Mouse (Mus musculus) lung, embryonic 15.5 days (tissue): ENCODE data around the gene Uaca. TPM values are rescaled to one million over a fixed set of nuclear protein-coding genes. Genes with fewer than 3 reads are reported as not detected.

ENCODE experiments used
- ATAC-seq: fragments of 200-750 bp; cut with Nextera tagmentation; 2 replicates; pipeline ENCODE4 v1.8.0; 2017; ENCODE audit warnings: moderate number of reproducible peaks, borderline replicate concordance; ENCODE audit not compliant: low FRiP score, low TSS enrichment; ENCODE audit errors: extremely low read depth
- H3K27ac ChIP-seq: fragments of 300-500 bp; sonication (generic); 2 replicates; pipeline ENCODE4 v1.5.1; 2015; ENCODE audit warnings: moderate library complexity, mild to moderate bottlenecking, inconsistent platforms
- H3K27me3 ChIP-seq: fragments of 300-500 bp; sonication (generic); 2 replicates; pipeline ENCODE4 v1.6.1; 2015; ENCODE audit warnings: inconsistent platforms
- H3K36me3 ChIP-seq: fragments of 300-500 bp; sonication (generic); 2 replicates; pipeline ENCODE4 v1.6.1; 2015; ENCODE audit warnings: inconsistent platforms
- H3K4me1 ChIP-seq: fragments of 300-500 bp; sonication (generic); 2 replicates; pipeline ENCODE4 v1.6.1; 2015; ENCODE audit warnings: inconsistent platforms
- H3K4me2 ChIP-seq: fragments of 300-500 bp; sonication (generic); 2 replicates; pipeline ENCODE4 v1.6.1; 2015; ENCODE audit warnings: inconsistent platforms, mild to moderate bottlenecking, moderate library complexity
- H3K4me3 ChIP-seq: fragments of 300-500 bp; sonication (generic); 2 replicates; pipeline ENCODE4 v1.5.1; 2015; ENCODE audit warnings: mild to moderate bottlenecking, inconsistent platforms
- H3K9ac ChIP-seq: fragments of 300-500 bp; sonication (generic); 2 replicates; pipeline ENCODE4 v1.6.1; 2015; ENCODE audit warnings: inconsistent platforms
- H3K9me3 ChIP-seq: fragments of 300-500 bp; sonication (generic); 2 replicates; pipeline ENCODE4 v1.6.1; 2016; ENCODE audit warnings: inconsistent platforms
- WGBS: fragments of 180-500 bp; shearing (Covaris S2); methylation state at CpG from one replicate; pipeline ENCODE4 v1.1.7; 2015; 5-methylcytosine and 5-hydroxymethylcytosine counted together
- polyA plus RNA-seq: library from polyadenylated mRNA; unstranded; fragments of >200 nt; fragmentation: Nextera tagmentation; extraction: Ambion mirVana; gene quantifications from 2 replicates; pipeline ENCODE4 v1.2.1, GENCODE M21; 2015

Uaca gene
- polyA plus RNA-seq, 1 experiment from 2014 or later, result 34.9 TPM

GRCm38 (mm10) chr9:60821501-60821900 lies 27.2 kb downstream of the Uaca start:
- 91% methylated on average over 4 of the region's 4 CpGs for WGBS

GRCm38 (mm10) chr9:60822681-60823080 lies 28.3 kb downstream of the Uaca start:
- ATAC-seq, result no peak
- Histone ChIP-seq H3K27me3 (no peaks in the 10 kb centered on the region), H3K4me1 (0 out of 2 replicates have a peak, but pooled peaks cover 1% of the 10 kb centered on the region), H3K9me3 (no peaks in the 10 kb centered on the region), H3K9ac (no peak overlapping the region), H3K4me3 (no peak overlapping the region), H3K27ac (no peak overlapping the region), H3K4me2 (no peak overlapping the region), H3K36me3 (no peaks in the 10 kb centered on the region)
- 86% methylated on average over 6 of the region's 6 CpGs for WGBS

More at GRCm38 (mm10) chr9:60821501-60821900, 27.2 kb downstream of the Uaca start:
- no peaks in the 10 kb centered on the region for H3K9me3 ChIP-seq
- H3K4me1 ChIP-seq, result 0 out of 2 replicates have a peak, but pooled peaks cover 5% of the 10 kb centered on the region
- no peak overlapping the region for H3K9ac ChIP-seq
- H3K36me3 ChIP-seq, result no peaks in the 10 kb centered on the region
- H3K4me2 ChIP-seq, result no peak overlapping the region
- ATAC-seq, result no peak
- H3K4me3 ChIP-seq, result no peak overlapping the region
- H3K27ac ChIP-seq, result no peak overlapping the region
- H3K27me3 ChIP-seq, result no peaks in the 10 kb centered on the region

GRCm38 (mm10) chr9:60825506-60825905 lies 31.2 kb downstream of the Uaca start:
- Histone ChIP-seq H3K4me3 (no peak overlapping the region), H3K36me3 (no peaks in the 10 kb centered on the region), H3K4me2 (no peak overlapping the region), H3K27ac (no peak overlapping the region), H3K27me3 (no peaks in the 10 kb centered on the region), H3K9me3 (no peaks in the 10 kb centered on the region), H3K9ac (no peak overlapping the region), H3K4me1 (peaks cover 20% of the 10 kb centered on the region)
- no peak for ATAC-seq
- 88% methylated on average over 7 of the region's 7 CpGs for WGBS

- Histone ChIP-seq H3K27me3 (no peaks in the 10 kb centered on the region), H3K4me1 (peaks cover 20% of the 10 kb centered on the region), H3K4me2 (no peak overlapping the region), H3K4me3 (no peak overlapping the region), H3K27ac (no peak overlapping the region), H3K36me3 (no peaks in the 10 kb centered on the region), H3K9ac (no peak overlapping the region), H3K9me3 (no peaks in the 10 kb centered on the region)
- no peak for ATAC-seq
- WGBS, result 81% methylated on average over 7 of the region's 7 CpGs
These were observed 32.4 kb downstream of the Uaca start for GRCm38 (mm10) chr9:60826759-60827158.

- Histone ChIP-seq H3K4me2 (no peak overlapping the region), H3K4me1 (peaks cover 24% of the 10 kb centered on the region), H3K9me3 (no peaks in the 10 kb centered on the region), H3K27ac (no peak overlapping the region), H3K36me3 (no peaks in the 10 kb centered on the region), H3K9ac (no peak overlapping the region), H3K4me3 (no peak overlapping the region), H3K27me3 (no peaks in the 10 kb centered on the region)
- WGBS, result 70% methylated on average over 2 of the region's 2 CpGs
- no peak for ATAC-seq
These were observed 33.9 kb downstream of the Uaca start for GRCm38 (mm10) chr9:60828196-60828595.

- H3K4me1 ChIP-seq, result peaks cover 24% of the 10 kb centered on the region
- no peaks in the 10 kb centered on the region for H3K9me3 ChIP-seq
- no peak for ATAC-seq
- H3K4me2 ChIP-seq, result no peak overlapping the region
- WGBS, result 46% methylated on average over 4 of the region's 4 CpGs
- H3K27ac ChIP-seq, result peak overlapping the region; percentile 33; the same call in 1 of the 2 replicates
- no peak overlapping the region for H3K9ac ChIP-seq
- no peaks in the 10 kb centered on the region for H3K27me3 ChIP-seq
- no peaks in the 10 kb centered on the region for H3K36me3 ChIP-seq
- H3K4me3 ChIP-seq, result no peak overlapping the region
These were observed 35.3 kb downstream of the Uaca start for GRCm38 (mm10) chr9:60829610-60830009.

GRCm38 (mm10) chr9:60830079-60830478 lies 35.7 kb downstream of the Uaca start:
- peaks cover 24% of the 10 kb centered on the region for H3K4me1 ChIP-seq
- H3K27ac ChIP-seq, result 0 out of 2 replicates have a peak overlapping the region, but pooled peaks have one; percentile 33
- no peaks in the 10 kb centered on the region for H3K9me3 ChIP-seq
- no peaks in the 10 kb centered on the region for H3K27me3 ChIP-seq
- WGBS, result 33% methylated on average over 3 of the region's 3 CpGs
- no peak overlapping the region for H3K4me3 ChIP-seq
- H3K9ac ChIP-seq, result no peak overlapping the region
- H3K36me3 ChIP-seq, result no peaks in the 10 kb centered on the region
- no peak overlapping the region for H3K4me2 ChIP-seq
- ATAC-seq, result no peak

GRCm38 (mm10) chr9:60832233-60832632 lies 37.9 kb downstream of the Uaca start:
- no peak overlapping the region for H3K4me2 ChIP-seq
- H3K4me1 ChIP-seq, result peaks cover 44% of the 10 kb centered on the region
- no peaks in the 10 kb centered on the region for H3K36me3 ChIP-seq
- 75% methylated on average over 8 of the region's 8 CpGs for WGBS
- H3K27ac ChIP-seq, result no peak overlapping the region
- ATAC-seq, result peak; percentile 62
- no peaks in the 10 kb centered on the region for H3K27me3 ChIP-seq
- H3K9me3 ChIP-seq, result no peaks in the 10 kb centered on the region
- H3K4me3 ChIP-seq, result no peak overlapping the region
- H3K9ac ChIP-seq, result no peak overlapping the region

- Histone ChIP-seq H3K36me3 (no peaks in the 10 kb centered on the region), H3K27me3 (no peaks in the 10 kb centered on the region), H3K9ac (no peak overlapping the region), H3K4me1 (peaks cover 42% of the 10 kb centered on the region), H3K4me3 (no peak overlapping the region), H3K27ac (peak overlapping the region; percentile 78), H3K4me2 (no peak overlapping the region), H3K9me3 (no peaks in the 10 kb centered on the region)
- WGBS, result 46% methylated on average over 5 of the region's 5 CpGs
- ATAC-seq, result no peak
These were observed 41.8 kb downstream of the Uaca start for GRCm38 (mm10) chr9:60836151-60836550.

GRCm38 (mm10) chr9:60837078-60837448 lies 42.7 kb downstream of the Uaca start:
- H3K9me3 ChIP-seq, result no peaks in the 10 kb centered on the region

GRCm38 (mm10) chr9:60837449-60838141 lies 43.3 kb downstream of the Uaca start:
- H3K27me3 ChIP-seq, result no peaks in the 10 kb centered on the region
- peak overlapping the region; percentile 46 for H3K4me2 ChIP-seq
- H3K9me3 ChIP-seq, result no peaks in the 10 kb centered on the region
- peak overlapping the region; percentile 5; the same call in 1 of the 2 replicates for H3K9ac ChIP-seq
- H3K4me1 ChIP-seq, result peaks cover 42% of the 10 kb centered on the region
- peak overlapping the region; percentile 78 for H3K27ac ChIP-seq
- peak overlapping the region; percentile 15 for H3K4me3 ChIP-seq
- no peaks in the 10 kb centered on the region for H3K36me3 ChIP-seq
- 11% methylated on average over 20 of the region's 20 CpGs for WGBS
- peak; percentile 31; the same call in 1 of the 2 replicates for ATAC-seq

More at GRCm38 (mm10) chr9:60837078-60837448, 42.7 kb downstream of the Uaca start:
- 43% methylated on average over 4 of the region's 4 CpGs for WGBS
- Histone ChIP-seq H3K4me3 (no peak overlapping the region), H3K27ac (peak overlapping the region; percentile 78), H3K4me1 (peaks cover 43% of the 10 kb centered on the region), H3K27me3 (no peaks in the 10 kb centered on the region), H3K9ac (no peak overlapping the region), H3K36me3 (no peaks in the 10 kb centered on the region), H3K4me2 (peak overlapping the region; percentile 46)
- ATAC-seq, result no peak

GRCm38 (mm10) chr9:60838331-60838872 lies 44.1 kb downstream of the Uaca start:
- H3K4me3 ChIP-seq, result peak overlapping the region; percentile 15; the same call in 1 of the 2 replicates
- 41% methylated on average over 9 of the region's 9 CpGs for WGBS

More at GRCm38 (mm10) chr9:60838331-60838872, 44.1 kb downstream of the Uaca start:
- ATAC-seq, result no peak
- H3K4me1 ChIP-seq, result peaks cover 42% of the 10 kb centered on the region
- peak overlapping the region; percentile 46 for H3K4me2 ChIP-seq
- H3K9me3 ChIP-seq, result no peaks in the 10 kb centered on the region
- peak overlapping the region; percentile 78 for H3K27ac ChIP-seq
- no peaks in the 10 kb centered on the region for H3K36me3 ChIP-seq
- H3K9ac ChIP-seq, result 0 out of 2 replicates have a peak overlapping the region, but pooled peaks have one; percentile 5
- H3K27me3 ChIP-seq, result no peaks in the 10 kb centered on the region
